Mouse (Mus musculus) heart, adult 2 months (tissue): Measurements from ENCODE around the gene Nsmf. TPM values are rescaled to one million over a fixed set of nuclear protein-coding genes. Genes with fewer than 3 reads are reported as not detected.

Source experiments
- DNase-seq, 2 experiments: peaks; one replicate each; pipeline ENCODE4 v3.0.0; 2021
- H3K27ac ChIP-seq: fragments of 200-600 bp; 2 replicates; pipeline ENCODE4 v1.8.1; 2022
- H3K27me3 ChIP-seq: fragments of 200-500 bp; 2 replicates; pipeline ENCODE4 v1.6.1; 2012; ENCODE audit warnings: mild to moderate bottlenecking, low read length, inconsistent platforms, mixed read lengths; ENCODE audit not compliant: control insufficient read depth, insufficient read depth
- H3K36me3 ChIP-seq: fragments of 200-500 bp; 2 replicates; pipeline ENCODE4 v1.6.1; 2012; ENCODE audit warnings: low read length, inconsistent platforms; ENCODE audit not compliant: control insufficient read depth, insufficient read depth
- H3K4me1 ChIP-seq: fragments of 200-500 bp; 2 replicates; pipeline ENCODE4 v1.6.1; 2011; ENCODE audit warnings: low read length; ENCODE audit not compliant: control insufficient read depth, insufficient read depth
- H3K4me3 ChIP-seq: fragments of 200-600 bp; 2 replicates; pipeline ENCODE4 v1.8.1; 2022
- H3K79me2 ChIP-seq: fragments of 200-500 bp; replicated peaks from 2 replicates; pipeline ENCODE4 v1.6.1; 2012; ENCODE audit warnings: mild to moderate bottlenecking, inconsistent platforms, low read length, moderate library complexity, mixed read lengths; ENCODE audit not compliant: control insufficient read depth, insufficient read depth
- H3K9ac ChIP-seq: fragments of 200-500 bp; 2 replicates; pipeline ENCODE4 v1.6.1; 2012; ENCODE audit warnings: low read depth, mild to moderate bottlenecking, control low read depth, inconsistent platforms, low read length, mixed read lengths
- CTCF ChIP-seq: fragments of 200-600 bp; IDR thresholded peaks from 2 replicates; pipeline ENCODE4 v1.8.1; 2022; ENCODE audit warnings: antibody characterized with exemption, mild to moderate bottlenecking, moderate library complexity
- EP300 ChIP-seq: fragments of 200-500 bp; IDR thresholded peaks from 2 replicates; pipeline ENCODE4 v1.6.1; 2011; ENCODE audit warnings: low read depth, low read length, control low read depth; ENCODE audit not compliant: insufficient read depth
- POLR2A ChIP-seq: fragments of 200-500 bp; IDR thresholded peaks from 2 replicates; pipeline ENCODE4 v1.6.1; 2011; ENCODE audit warnings: mild to moderate bottlenecking, low read depth, low read length, control low read depth; ENCODE audit not compliant: insufficient read depth
- WGBS: fragments of 180-500 bp; shearing (Covaris S2); methylation state at CpG from one replicate; pipeline ENCODE4 v1.1.7; 2018; 5-methylcytosine and 5-hydroxymethylcytosine counted together
- intact Hi-C: fragments of 180-260 bp; cut with DNase I; formaldehyde crosslinking; loops from one replicate; pipeline ENCODE4 v1.15.1; 2025
- long read RNA-seq: library from polyadenylated mRNA; stranded (forward); transcript quantifications from one replicate; pipeline ENCODE4 v2.0.0, GENCODE M21; 2021
- polyA plus RNA-seq: library from polyadenylated mRNA; depleted of rRNA; stranded (reverse); fragments of >200 nt; gene quantifications from 2 replicates; pipeline ENCODE4 v1.2.3, GENCODE M21; 2012; rRNA removed
- total RNA-seq, 2 experiments: library from RNA; stranded (reverse); gene quantifications; 2 replicates each; pipeline ENCODE4 v1.2.3; 2021

The Nsmf gene
- total RNA-seq = 10 to 100 TPM; 12.4 to 13.3 TPM
- 46.9 and 49.8 TPM in 2 replicates for polyA plus RNA-seq
- long read RNA-seq, partial matches to known transcripts = 0 of 16 reads
- long read RNA-seq, other reads (novel, unspliced or antisense) = 12 of 16 reads

GRCm38 (mm10) chr2:25054221-25055067, at the start of gene Nsmf:
Gene Nsmf, plus strand, starts transcription at chr2:25054355.
- Histone ChIP-seq H3K4me3 (peak within 1 kb of the TSS; percentile 78), H3K27ac (peak within 1 kb of the TSS; percentile 82), H3K9ac (peak within 1 kb of the TSS; percentile 86), H3K79me2 (no peaks in the 10 kb centered on the region), H3K27me3 (no peaks in the 10 kb centered on the region), H3K36me3 (no peaks in the 10 kb centered on the region), H3K4me1 (0 out of 2 replicates have a peak, but pooled peaks cover 1% of the 10 kb centered on the region)
- 5% methylated on average over 47 of the region's 47 CpGs for WGBS
- intact Hi-C loops = no loop called here
- TF ChIP-seq EP300 (no peak), POLR2A (peak; percentile 78), CTCF (peak; percentile 35)
- DNase-seq = peak; percentile 89 to 92

- Histone ChIP-seq H3K27ac (no peak overlapping the region), H3K9ac (no peak overlapping the region), H3K36me3 (no peaks in the 10 kb centered on the region), H3K4me3 (no peak overlapping the region), H3K79me2 (no peaks in the 10 kb centered on the region), H3K4me1 (no peaks in the 10 kb centered on the region), H3K27me3 (no peaks in the 10 kb centered on the region)
- intact Hi-C loops = no loop called here
- no peak for TF ChIP-seq CTCF
- no peak for TF ChIP-seq EP300
- no peak for TF ChIP-seq POLR2A
- WGBS = 92% methylated on average over 1 of the region's 1 CpGs
- DNase-seq = no peak
Observed at GRCm38 (mm10) chr2:25006767-25007166, 47.4 kb upstream of the Nsmf start.

GRCm38 (mm10) chr2:25008250-25008649, 45.9 kb upstream of the Nsmf start:
- H3K9ac ChIP-seq = no peak overlapping the region
- intact Hi-C loops = no loop called here
- no peaks in the 10 kb centered on the region for H3K79me2 ChIP-seq
- no peak for TF ChIP-seq EP300
- peak; percentile 39 for TF ChIP-seq CTCF
- no peak overlapping the region for H3K4me3 ChIP-seq
- no peak overlapping the region for H3K27ac ChIP-seq
- no peaks in the 10 kb centered on the region for H3K36me3 ChIP-seq
- no peaks in the 10 kb centered on the region for H3K27me3 ChIP-seq
- no peak for DNase-seq
- H3K4me1 ChIP-seq = no peaks in the 10 kb centered on the region

- DNase-seq = no peak
- Histone ChIP-seq H3K9ac (no peak overlapping the region), H3K4me3 (no peak overlapping the region), H3K79me2 (no peaks in the 10 kb centered on the region), H3K27me3 (no peaks in the 10 kb centered on the region), H3K36me3 (no peaks in the 10 kb centered on the region), H3K4me1 (no peaks in the 10 kb centered on the region), H3K27ac (no peak overlapping the region)
- 95% methylated on average over 1 of the region's 1 CpGs for WGBS
- intact Hi-C loops = no loop called here
- TF ChIP-seq CTCF = peak; percentile 29
- TF ChIP-seq POLR2A = no peak
Observed at GRCm38 (mm10) chr2:25022678-25023077, 31.5 kb upstream of the Nsmf start.

- H3K4me3 ChIP-seq = no peak overlapping the region
- TF ChIP-seq EP300 (no peak), CTCF (no peak), POLR2A (no peak)
- H3K9ac ChIP-seq = no peak overlapping the region
- no peaks in the 10 kb centered on the region for H3K4me1 ChIP-seq
- no peak overlapping the region for H3K27ac ChIP-seq
- no peaks in the 10 kb centered on the region for H3K27me3 ChIP-seq
- H3K36me3 ChIP-seq = no peaks in the 10 kb centered on the region
- intact Hi-C loops = no loop called here
- 91% methylated on average over 1 of the region's 1 CpGs for WGBS
- no peak for DNase-seq
- H3K79me2 ChIP-seq = no peaks in the 10 kb centered on the region
Observed at GRCm38 (mm10) chr2:25025109-25025508, 29.0 kb upstream of the Nsmf start.

GRCm38 (mm10) chr2:25034994-25035393, 19.2 kb upstream of the Nsmf start:
- 96% methylated on average over 4 of the region's 4 CpGs for WGBS
- intact Hi-C loops = no loop called here
- H3K27ac ChIP-seq = no peak overlapping the region
- no peaks in the 10 kb centered on the region for H3K27me3 ChIP-seq
- H3K36me3 ChIP-seq = no peaks in the 10 kb centered on the region
- no peaks in the 10 kb centered on the region for H3K4me1 ChIP-seq
- no peak for DNase-seq
- TF ChIP-seq CTCF (no peak), EP300 (no peak), POLR2A (no peak)
- no peak overlapping the region for H3K9ac ChIP-seq
- H3K79me2 ChIP-seq = no peaks in the 10 kb centered on the region
- no peak overlapping the region for H3K4me3 ChIP-seq
